Mouse (Mus musculus) MEL (cell line): Measurements from ENCODE around the gene Pi4k2a. TPM values are rescaled to one million over a fixed set of nuclear protein-coding genes. Genes with fewer than 3 reads are reported as not detected.

Experiments used
- DNase-seq: peaks from one replicate; pipeline ENCODE4 v3.0.0; 2011; ENCODE audit warnings: low read depth, low spot score
- H3K27ac ChIP-seq: 2 replicates; pipeline ENCODE4 v1.5.1; 2012; ENCODE audit warnings: low read depth, mild to moderate bottlenecking, control low read depth, low read length, moderate library complexity; ENCODE audit not compliant: control insufficient read depth
- H3K27me3 ChIP-seq, 2 experiments: fragments of 150-350 bp in 1 of 2; sonication (generic) in 1 of 2; 2 replicates each; pipeline ENCODE4 v1.6.1; 2012; ENCODE audit warnings: low read length in 2 of 2, mild to moderate bottlenecking in 2 of 2, improper control_type of control experiment in 1 of 2, moderate library complexity in 1 of 2; ENCODE audit not compliant: insufficient read depth in 2 of 2, control insufficient read depth in 1 of 2
- H3K36me3 ChIP-seq, 2 experiments: 2 replicates each; pipeline ENCODE4 v1.6.1; 2012 to 2014; ENCODE audit warnings: low read length in 2 of 2, improper control_type of control experiment in 1 of 2, inconsistent platforms in 1 of 2, mild to moderate bottlenecking in 1 of 2; ENCODE audit not compliant: insufficient read depth in 2 of 2, control insufficient read depth in 1 of 2
- H3K4me1 ChIP-seq, 2 experiments: fragments of 150-350 bp in 1 of 2; sonication (generic) in 1 of 2; 2 replicates each; pipeline ENCODE4 v1.6.1; 2012; ENCODE audit warnings: low read length in 2 of 2, improper control_type of control experiment in 1 of 2, mild to moderate bottlenecking in 1 of 2; ENCODE audit not compliant: insufficient read depth in 2 of 2, control insufficient read depth in 1 of 2
- H3K4me3 ChIP-seq, 2 experiments: fragments of 150-350 bp in 1 of 2; sonication (generic) in 1 of 2; 2 replicates each; pipeline ENCODE4 v1.5.1; 2012; ENCODE audit warnings: low read depth in 2 of 2, low read length in 2 of 2, mild to moderate bottlenecking in 2 of 2, moderate library complexity in 2 of 2, control low read depth in 1 of 2, improper control_type of control experiment in 1 of 2; ENCODE audit not compliant: control insufficient read depth in 1 of 2, insufficient read depth in 1 of 2
- H3K79me2 ChIP-seq: 2 replicates; pipeline ENCODE4 v1.6.1; 2012; ENCODE audit warnings: mild to moderate bottlenecking, low read length, moderate library complexity; ENCODE audit not compliant: control insufficient read depth, poor library complexity, insufficient read depth
- H3K9ac ChIP-seq: 2 replicates; pipeline ENCODE4 v1.6.1; 2012; ENCODE audit warnings: low read depth, mild to moderate bottlenecking, control low read depth, low read length, moderate library complexity; ENCODE audit not compliant: control insufficient read depth, poor library complexity, severe bottlenecking
- H3K9me3 ChIP-seq: fragments of 150-350 bp; sonication (generic); replicated peaks from 2 replicates; pipeline ENCODE4 v1.6.1; 2012; ENCODE audit warnings: mild to moderate bottlenecking, low read length, improper control_type of control experiment, moderate library complexity; ENCODE audit not compliant: insufficient read depth
- BHLHE40 ChIP-seq: IDR thresholded peaks from 2 replicates; pipeline ENCODE4 v1.6.1; 2012; ENCODE audit warnings: low read depth, mild to moderate bottlenecking, inconsistent platforms, low read length, improper control_type of control experiment, borderline replicate concordance
- CHD2 ChIP-seq: IDR thresholded peaks from 2 replicates; pipeline ENCODE4 v1.6.1; 2011; ENCODE audit warnings: low read length, improper control_type of control experiment
- CTCF ChIP-seq, 3 experiments: IDR thresholded peaks in 2 of 3; conservative IDR thresholded peaks in 1 of 3; 2 replicates each; pipeline ENCODE4 v1.5.1; 2011 to 2012; ENCODE audit warnings: low read length in 3 of 3, low read depth in 2 of 3, mild to moderate bottlenecking in 2 of 3, improper control_type of control experiment in 1 of 3, inconsistent platforms in 1 of 3, mixed read lengths in 1 of 3, moderate library complexity in 1 of 3; ENCODE audit not compliant: control insufficient read depth in 1 of 3, insufficient read depth in 1 of 3, poor library complexity in 1 of 3, severe bottlenecking in 1 of 3
- E2F4 ChIP-seq: IDR thresholded peaks from 2 replicates; pipeline ENCODE4 v1.6.1; 2011; ENCODE audit warnings: low read depth, low read length, improper control_type of control experiment, borderline replicate concordance
- ELF1 ChIP-seq: IDR thresholded peaks from 2 replicates; pipeline ENCODE4 v1.6.1; 2014; ENCODE audit warnings: low read depth, mild to moderate bottlenecking, inconsistent platforms, low read length, improper control_type of control experiment, moderate library complexity
- EP300 ChIP-seq, 2 experiments: IDR thresholded peaks; 2 replicates each; pipeline ENCODE4 v1.6.1; 2011; ENCODE audit warnings: improper control_type of control experiment in 2 of 2, low read length in 2 of 2, low read depth in 1 of 2, mild to moderate bottlenecking in 1 of 2
- ETS1 ChIP-seq: IDR thresholded peaks from 2 replicates; pipeline ENCODE4 v1.6.1; 2012; ENCODE audit warnings: low read depth, mild to moderate bottlenecking, inconsistent platforms, low read length, improper control_type of control experiment, moderate library complexity
- GATA1 ChIP-seq: IDR thresholded peaks from 2 replicates; pipeline ENCODE4 v1.6.1; 2011; ENCODE audit warnings: low read depth, low read length, improper control_type of control experiment
- HCFC1 ChIP-seq: IDR thresholded peaks from 2 replicates; pipeline ENCODE4 v1.6.1; 2012; ENCODE audit warnings: low read depth, mild to moderate bottlenecking, inconsistent platforms, low read length, improper control_type of control experiment, moderate library complexity
- JUND ChIP-seq: IDR thresholded peaks from 2 replicates; pipeline ENCODE4 v1.6.1; 2011; ENCODE audit warnings: low read depth, mild to moderate bottlenecking, improper control_type of control experiment, low read length
- KAT2A ChIP-seq: conservative IDR thresholded peaks from 2 replicates; pipeline ENCODE4 v1.6.1; 2012; ENCODE audit warnings: low read depth, low read length, improper control_type of control experiment, inconsistent platforms
- MAX ChIP-seq: IDR thresholded peaks from 2 replicates; pipeline ENCODE4 v1.6.1; 2011; ENCODE audit warnings: low read length, improper control_type of control experiment
- MAZ ChIP-seq: IDR thresholded peaks from 2 replicates; pipeline ENCODE4 v1.6.1; 2012; ENCODE audit warnings: low read depth, mild to moderate bottlenecking, inconsistent platforms, low read length, improper control_type of control experiment
- MXI1 ChIP-seq: IDR thresholded peaks from 2 replicates; pipeline ENCODE4 v1.6.1; 2011; ENCODE audit warnings: mild to moderate bottlenecking, low read depth, low read length, improper control_type of control experiment
- MYC ChIP-seq: IDR thresholded peaks from 2 replicates; pipeline ENCODE4 v1.6.1; 2011; ENCODE audit warnings: low read depth, mild to moderate bottlenecking, low read length, improper control_type of control experiment, moderate library complexity
- NRF1 ChIP-seq: IDR thresholded peaks from 2 replicates; pipeline ENCODE4 v1.6.1; 2014; ENCODE audit warnings: low read depth, mild to moderate bottlenecking, inconsistent platforms, low read length, improper control_type of control experiment, moderate library complexity; ENCODE audit not compliant: poor library complexity, insufficient read depth, severe bottlenecking
- POLR2A ChIP-seq, 2 experiments: IDR thresholded peaks; 2 replicates each; pipeline ENCODE4 v1.6.1; 2011 to 2012; ENCODE audit warnings: low read length in 2 of 2, mild to moderate bottlenecking in 2 of 2, control low read depth in 1 of 2, improper control_type of control experiment in 1 of 2, low read depth in 1 of 2, moderate library complexity in 1 of 2; ENCODE audit not compliant: control insufficient read depth in 1 of 2, insufficient read depth in 1 of 2, poor library complexity in 1 of 2
- POLR2AphosphoS2 ChIP-seq: IDR thresholded peaks from 2 replicates; pipeline ENCODE4 v1.6.1; 2011; ENCODE audit warnings: low read length, improper control_type of control experiment
- POLR2AphosphoS5 ChIP-seq: IDR thresholded peaks from 2 replicates; pipeline ENCODE4 v1.6.1; 2012; ENCODE audit warnings: low read depth, borderline replicate concordance, mild to moderate bottlenecking, inconsistent platforms, low read length, moderate library complexity, mixed read lengths
- RAD21 ChIP-seq: IDR thresholded peaks from 2 replicates; pipeline ENCODE4 v1.6.1; 2011; ENCODE audit warnings: mild to moderate bottlenecking, low read depth, low read length, improper control_type of control experiment
- RCOR1 ChIP-seq: IDR thresholded peaks from 2 replicates; pipeline ENCODE4 v1.6.1; 2012; ENCODE audit warnings: low read depth, mild to moderate bottlenecking, inconsistent platforms, low read length, improper control_type of control experiment
- SIN3A ChIP-seq: IDR thresholded peaks from 2 replicates; pipeline ENCODE4 v1.6.1; 2012; ENCODE audit warnings: low read length, improper control_type of control experiment, inconsistent platforms
- SMC3 ChIP-seq: IDR thresholded peaks from 2 replicates; pipeline ENCODE4 v1.6.1; 2011; ENCODE audit warnings: low read depth, low read length, improper control_type of control experiment
- TAL1 ChIP-seq: IDR thresholded peaks from 2 replicates; pipeline ENCODE4 v1.6.1; 2012; ENCODE audit warnings: mild to moderate bottlenecking, inconsistent platforms, low read length, moderate library complexity, mixed read lengths
- USF1 ChIP-seq: IDR thresholded peaks from 2 replicates; pipeline ENCODE4 v1.6.1; 2014; ENCODE audit warnings: low read depth, mild to moderate bottlenecking, inconsistent platforms, low read length, improper control_type of control experiment, moderate library complexity
- ZC3H11A ChIP-seq: IDR thresholded peaks from 2 replicates; pipeline ENCODE4 v1.6.1; 2012; ENCODE audit warnings: low read depth, mild to moderate bottlenecking, inconsistent platforms, low read length, improper control_type of control experiment
- ZMIZ1 ChIP-seq: IDR thresholded peaks from 2 replicates; pipeline ENCODE4 v1.6.1; 2012; ENCODE audit warnings: low read depth, mild to moderate bottlenecking, inconsistent platforms, low read length, improper control_type of control experiment, moderate library complexity
- ZNF384 ChIP-seq: IDR thresholded peaks from 2 replicates; pipeline ENCODE4 v1.6.1; 2012; ENCODE audit warnings: low read depth, mild to moderate bottlenecking, inconsistent platforms, low read length, improper control_type of control experiment
- polyA plus RNA-seq, 2 experiments: library from polyadenylated mRNA; stranded (reverse) in 1 of 2; unstranded in 1 of 2; fragments of >175 nt in 1 of 2; fragments of >200 nt in 1 of 2; gene quantifications; 2 replicates each; pipeline versions ENCODE4 v1.2.1 to v1.2.4; 2012; ENCODE audit warnings: low replicate concordance in 2 of 2, low read depth in 1 of 2; ENCODE audit not compliant: insufficient read length in 2 of 2, insufficient read depth in 1 of 2, missing spikeins in 1 of 2
- total RNA-seq: library from RNA; depleted of rRNA; stranded (reverse); fragments of 300-350 nt; gene quantifications from 2 replicates; pipeline ENCODE4 v1.2.3, GENCODE M21; 2012

Pi4k2a gene
- total and polyA plus RNA-seq, 3 experiments = 10.2 to 30.3 TPM; not detected in 1

- Histone ChIP-seq H3K36me3 (peaks cover 0 to 17% of the 10 kb centered on the region in 2 experiments; a peak in 2 of 4 replicates), H3K27me3 (no peaks in the 10 kb centered on the region; a peak in 1 of 4 replicates), H3K9ac (peak overlapping the region; percentile 71), H3K27ac (0 out of 2 replicates have a peak overlapping the region, but pooled peaks have one; percentile 12), H3K9me3 (no peaks in the 10 kb centered on the region), H3K4me1 (peaks cover 12 to 25% of the 10 kb centered on the region in 2 experiments), H3K4me3 (peak overlapping the region; percentile 59 to 74), H3K79me2 (peaks cover 7% of the 10 kb centered on the region)
- TF ChIP-seq ZMIZ1 (0 out of 2 replicates have a peak, but pooled peaks have one; percentile 37), GATA1 (0 out of 2 replicates have a peak, but pooled peaks have one; percentile 33), MYC (0 out of 2 replicates have a peak, but pooled peaks have one; percentile 42), POLR2AphosphoS5 (no peak), MXI1 (0 out of 2 replicates have a peak, but pooled peaks have one; percentile 46), E2F4 (no peak), HCFC1 (peak; percentile 68), CHD2 (no peak), JUND (peak; percentile 53; the same call in 1 of the 2 replicates), NRF1 (no peak), USF1 (0 out of 2 replicates have a peak, but pooled peaks have one; percentile 20), ZNF384 (peak; percentile 89), ZC3H11A (peak; percentile 89), POLR2A (IDR thresholded peaks at IDR 0.05; ENCODE audit: control insufficient read depth in 1 of 2, insufficient read depth in 1 of 2, low read depth in 1 of 2, low read length in 2 of 2, poor library complexity in 1 of 2) (no peak), SIN3A (peak; percentile 81), EP300 (IDR thresholded peaks at IDR 0.05; ENCODE audit: low read depth in 1 of 2, low read length in 2 of 2) (no peak), BHLHE40 (0 out of 2 replicates have a peak, but pooled peaks have one; percentile 42), SMC3 (peak; percentile 94), POLR2AphosphoS2 (no peak), RAD21 (peak; percentile 97), CTCF (IDR thresholded peaks at IDR 0.05 in 2 of 3, conservative IDR thresholded peaks at IDR 0.05 in 1 of 3; ENCODE audit: control insufficient read depth in 1 of 3, insufficient read depth in 1 of 3, low read depth in 2 of 3, low read length in 3 of 3, poor library complexity in 1 of 3, severe bottlenecking in 1 of 3) (peak; percentile 97 to 99 (median 99)), ELF1 (peak; percentile 68), MAZ (no peak; the same call in 1 of the 2 replicates), ETS1 (peak; percentile 35; the same call in 1 of the 2 replicates), TAL1 (no peak), KAT2A (no peak), MAX (peak; percentile 75), RCOR1 (peak; percentile 13; the same call in 1 of the 2 replicates)
- peak; percentile 92 for DNase-seq
Observed at GRCm38 (mm10) chr19:42166130-42166529, 75.9 kb downstream of the Pi4k2a start.
